Mouse (Mus musculus): ENCODE measurements around the gene Tmem89.

The Tmem89 gene

DNA sequence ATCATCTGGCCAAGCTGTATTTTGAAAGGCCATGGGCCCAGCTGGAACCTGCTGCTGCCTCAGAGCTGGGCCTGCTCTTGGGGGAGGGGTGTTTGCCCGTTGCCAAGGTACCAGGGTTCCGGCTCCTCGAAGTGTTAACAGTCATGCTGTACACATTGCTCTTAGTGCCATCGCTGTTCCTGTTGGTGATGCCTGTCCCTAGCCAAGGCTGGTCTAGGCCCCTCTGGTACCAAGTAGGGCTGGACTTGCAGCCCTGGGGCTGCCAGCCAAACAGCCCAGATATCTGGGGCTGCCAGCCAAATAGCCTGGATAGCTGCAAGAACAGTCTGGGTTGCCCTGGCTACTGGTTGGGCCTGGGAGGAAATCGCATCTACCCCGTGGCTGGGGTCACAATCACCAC, at the start of gene Tmem89:
Tmem89 (plus strand) TSS at position 129 of the 400 bp plus-strand sequence.
- in situ Hi-C loops (cut with MboI), result no loop called here

DNA sequence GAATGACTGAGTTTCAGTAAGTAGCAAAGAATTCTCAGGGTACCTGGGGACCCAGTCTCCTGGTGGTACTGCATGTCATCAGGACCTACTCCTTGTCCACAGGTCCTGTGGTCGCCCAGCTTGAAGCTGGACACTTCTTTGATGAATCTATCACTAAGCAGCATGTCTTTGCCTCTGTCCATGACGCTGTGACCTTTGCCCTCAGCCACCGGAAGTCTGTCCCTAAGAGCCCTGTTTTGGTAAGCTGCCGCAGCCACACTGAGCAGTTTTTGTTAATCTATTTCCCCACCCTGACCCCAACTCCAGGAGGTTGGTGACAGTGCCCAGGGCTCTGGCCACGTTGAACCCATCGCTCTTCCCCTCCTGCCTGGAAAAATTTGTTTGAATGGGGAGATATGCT, 2.1 kb upstream of the Tmem89 start:
- in situ Hi-C loops (cut with MboI), result no loop called here

DNA sequence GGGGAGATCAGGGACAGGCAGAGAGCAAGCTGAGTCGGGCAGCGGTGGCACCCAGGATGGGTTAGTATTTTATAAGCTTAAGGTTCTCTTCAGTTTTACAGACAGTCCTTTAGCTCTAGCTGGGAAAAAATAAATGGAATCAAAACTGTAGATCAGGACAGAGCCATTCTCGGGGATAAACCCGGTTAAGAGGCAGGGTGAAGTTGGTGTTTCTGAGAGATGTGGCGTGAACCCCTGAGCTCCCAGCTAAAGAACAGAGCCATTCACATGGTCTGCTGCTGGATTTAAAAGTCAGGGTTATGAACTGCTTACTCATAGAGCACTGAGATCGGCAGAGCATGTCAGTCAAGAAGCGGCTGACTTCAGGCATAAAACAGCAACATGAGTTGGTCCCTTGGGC, 1.3 kb upstream of the Tmem89 start:
- in situ Hi-C loops (cut with MboI), result no loop called here

DNA sequence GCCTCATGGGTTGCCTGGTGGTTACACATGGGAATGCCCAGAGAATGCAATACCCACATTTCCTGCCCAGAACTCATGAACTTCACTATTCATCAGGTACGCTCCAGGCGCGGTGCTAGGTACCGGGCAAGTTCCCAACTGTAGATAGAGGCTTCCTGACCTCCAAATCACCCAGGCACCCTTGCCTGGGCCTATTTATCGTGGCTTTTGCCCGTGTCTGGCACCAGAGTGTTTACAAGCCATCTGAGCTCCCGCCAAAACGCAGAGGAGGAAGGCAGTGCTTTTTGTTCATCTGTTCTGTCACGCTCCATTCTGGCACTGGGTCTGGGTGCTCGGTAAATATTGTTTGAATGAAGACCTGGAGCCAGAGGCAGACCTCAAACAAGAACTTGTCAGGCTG, 798 bp upstream of the Tmem89 start:
- in situ Hi-C loops (cut with MboI), result no loop called here

DNA sequence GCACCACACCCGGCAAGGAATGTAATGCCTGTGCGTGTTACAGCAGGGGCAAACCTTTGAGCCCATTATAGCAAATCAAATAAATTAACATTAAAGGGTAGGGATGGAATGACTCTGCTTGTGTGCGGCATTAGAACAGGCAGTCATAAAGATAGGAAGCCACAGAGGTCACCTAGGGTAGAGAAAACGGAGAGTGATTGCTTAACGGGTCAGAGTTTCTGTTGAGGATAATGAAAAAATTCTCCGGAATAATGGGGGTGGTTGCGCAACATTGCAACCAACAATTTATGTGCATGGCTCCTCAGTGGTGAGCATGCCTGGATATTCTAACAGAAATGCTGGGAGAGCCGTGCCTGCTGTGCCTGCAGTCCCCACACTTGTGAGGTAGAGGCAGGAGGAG, 11.5 kb downstream of the Tmem89 start:
- in situ Hi-C loops (cut with MboI), result no loop called here

DNA sequence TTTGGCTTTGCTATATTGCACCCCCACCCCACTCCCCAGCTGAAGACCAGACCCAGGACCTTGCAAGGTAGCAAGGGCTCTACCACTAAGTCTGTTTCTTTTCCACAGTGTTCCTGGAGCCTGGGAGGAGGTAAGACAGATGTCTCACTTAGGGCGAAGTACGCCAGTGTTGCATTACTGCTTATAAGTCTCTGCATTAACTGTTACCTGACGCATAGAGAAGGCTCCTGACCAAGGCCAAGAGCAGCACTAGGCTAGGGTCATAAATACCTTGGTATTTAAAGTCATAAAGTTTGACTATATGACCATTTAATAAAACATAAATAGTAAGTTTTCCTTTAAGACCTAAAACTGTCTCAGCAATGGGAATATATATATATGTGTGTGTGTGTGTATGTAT, 14.0 kb downstream of the Tmem89 start:
- in situ Hi-C loops (cut with MboI), result no loop called here

DNA sequence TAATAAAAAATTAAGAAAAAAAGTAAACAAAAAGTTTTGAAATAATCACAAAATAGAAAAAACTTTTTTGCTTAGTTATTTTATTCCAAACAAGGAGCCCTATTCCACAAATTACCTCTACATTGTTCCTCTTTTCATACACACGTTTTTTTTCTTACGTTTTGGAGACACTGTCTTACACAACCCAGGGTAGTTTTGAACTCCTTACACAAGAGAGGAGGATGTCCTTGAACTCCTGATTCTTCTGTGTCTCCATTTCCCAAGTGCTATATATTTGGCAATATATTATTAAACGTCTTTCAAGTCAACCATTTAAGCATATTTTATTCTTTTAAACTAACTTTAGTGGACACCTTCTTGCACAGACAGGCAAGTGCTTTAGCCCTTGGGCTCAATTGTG, 21.6 kb downstream of the Tmem89 start:
- in situ Hi-C loops (cut with MboI), result no loop called here

DNA sequence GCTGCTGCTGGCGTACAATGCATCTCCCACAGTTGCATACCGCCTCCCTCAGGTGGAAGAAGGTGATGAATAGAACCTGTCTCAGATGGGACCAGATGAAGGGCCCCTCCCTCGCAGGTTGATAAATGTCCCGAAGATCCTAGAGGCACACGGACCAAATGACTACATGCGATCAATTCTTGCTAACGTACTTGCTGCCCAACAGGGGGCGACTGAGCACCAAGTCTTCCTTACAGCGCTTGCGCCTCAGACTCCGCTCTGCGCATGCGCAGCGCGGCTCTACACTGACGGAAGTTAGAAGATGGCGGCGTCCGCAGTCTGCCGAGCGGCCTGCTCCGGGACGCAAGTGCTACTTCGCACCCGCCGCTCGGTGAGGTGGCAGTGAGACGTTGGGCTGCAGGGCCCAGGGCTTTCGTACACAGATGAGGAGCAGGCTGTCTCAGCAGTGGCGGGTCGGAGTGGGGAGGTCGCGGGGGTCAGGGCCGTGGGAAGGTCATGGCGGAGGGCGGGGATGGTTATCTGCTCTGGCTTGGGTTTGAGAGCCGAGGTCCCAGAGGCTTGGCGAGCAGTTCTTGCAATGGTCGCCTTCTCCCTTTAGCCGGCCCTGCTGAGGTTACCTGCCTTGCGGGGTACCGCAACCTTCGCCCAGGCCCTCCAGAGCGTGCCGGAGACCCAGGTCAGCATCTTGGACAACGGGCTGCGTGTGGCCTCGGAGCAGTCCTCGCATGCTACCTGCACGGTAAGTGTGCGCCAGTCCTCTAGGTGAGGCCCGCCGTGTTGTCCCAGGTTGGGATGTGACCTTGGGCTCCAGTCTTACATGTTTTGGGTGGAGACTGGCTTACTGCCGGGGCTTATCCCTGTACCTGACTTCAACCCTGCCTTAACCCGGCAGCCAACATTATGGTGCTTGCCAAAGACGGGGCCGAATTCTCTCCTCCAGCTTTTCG, 22.3 kb downstream of the Tmem89 start, which contains the start of gene Uqcrc1:
Uqcrc1 (plus strand) TSS at position 216 of the 947 bp plus-strand sequence.
- in situ Hi-C loops (cut with MboI), result no loop called here

DNA sequence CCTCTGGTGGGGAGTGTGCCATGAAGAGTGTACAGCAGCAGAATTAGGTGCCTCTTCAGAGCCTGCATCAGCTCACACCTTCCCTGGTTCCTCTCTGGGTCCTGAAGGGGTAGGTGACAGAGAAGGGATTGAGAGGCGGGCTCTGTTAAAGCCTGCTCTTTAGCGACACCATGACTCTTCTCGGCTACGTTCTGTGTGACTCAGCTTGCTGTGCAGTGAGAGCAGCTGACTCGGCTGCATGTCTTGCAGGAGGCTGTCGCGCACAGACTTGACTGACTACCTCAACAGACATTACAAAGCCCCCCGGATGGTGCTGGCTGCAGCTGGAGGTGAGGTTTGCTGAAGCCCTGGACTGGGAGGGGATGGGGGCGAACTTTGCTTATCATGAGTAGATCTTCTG, 30.7 kb downstream of the Tmem89 start:
- in situ Hi-C loops (cut with MboI), result no loop called here

DNA sequence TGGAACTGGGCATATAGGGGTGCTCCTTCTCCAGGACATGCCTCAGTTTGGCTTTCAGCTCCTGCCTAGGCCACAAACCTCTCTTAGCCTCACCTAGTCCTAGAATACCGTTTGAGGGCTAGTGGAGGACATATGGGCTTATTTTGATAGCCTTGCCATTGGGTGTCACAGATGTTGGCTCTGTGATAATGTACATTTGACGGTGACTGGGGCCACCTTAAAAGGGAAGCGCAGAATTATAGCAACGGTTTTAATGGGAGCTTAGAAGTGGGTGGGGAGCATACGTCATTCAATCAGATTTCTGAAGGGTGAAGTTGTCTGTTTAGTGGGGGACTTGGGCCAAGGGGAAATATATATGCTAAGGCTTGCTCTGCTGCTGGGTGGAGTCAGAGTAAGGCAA, 31.2 kb downstream of the Tmem89 start:
- in situ Hi-C loops (cut with MboI), result no loop called here

DNA sequence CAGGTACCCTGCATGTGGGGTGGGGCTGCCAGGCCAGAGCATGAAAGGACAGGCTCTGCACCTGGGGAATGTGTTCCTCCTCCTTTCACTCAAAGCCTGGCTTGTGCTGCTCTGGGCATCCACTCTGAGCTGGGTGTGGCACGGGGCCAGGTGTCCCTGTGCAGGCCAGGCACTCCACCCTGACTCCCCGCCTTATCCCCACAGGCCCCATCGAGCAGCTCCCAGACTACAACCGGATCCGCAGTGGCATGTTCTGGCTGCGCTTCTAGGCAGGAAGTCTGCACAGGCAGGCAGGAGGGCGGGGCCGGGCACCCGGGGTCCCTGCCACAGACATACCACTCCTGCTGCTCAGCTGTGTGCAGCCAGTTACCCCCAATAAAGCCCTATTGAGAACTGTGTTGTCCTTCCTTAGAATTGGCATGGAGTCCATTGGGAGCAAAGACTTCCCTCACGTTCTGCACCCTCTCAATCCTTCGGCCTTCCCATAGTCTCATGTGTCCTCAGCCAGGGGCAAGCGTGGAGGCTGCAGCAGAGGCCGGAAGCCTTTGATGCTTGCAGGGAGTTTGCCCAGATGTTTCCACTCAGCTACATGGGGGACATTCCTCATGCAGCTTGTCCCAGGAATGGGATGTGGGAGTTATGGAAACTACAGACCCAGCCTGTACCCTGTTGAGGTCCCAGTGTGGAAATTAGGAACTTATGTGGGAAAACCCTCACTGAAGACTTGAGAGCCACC, 35.0 kb downstream of the Tmem89 start:
- in situ Hi-C loops (cut with MboI), result no loop called here

DNA sequence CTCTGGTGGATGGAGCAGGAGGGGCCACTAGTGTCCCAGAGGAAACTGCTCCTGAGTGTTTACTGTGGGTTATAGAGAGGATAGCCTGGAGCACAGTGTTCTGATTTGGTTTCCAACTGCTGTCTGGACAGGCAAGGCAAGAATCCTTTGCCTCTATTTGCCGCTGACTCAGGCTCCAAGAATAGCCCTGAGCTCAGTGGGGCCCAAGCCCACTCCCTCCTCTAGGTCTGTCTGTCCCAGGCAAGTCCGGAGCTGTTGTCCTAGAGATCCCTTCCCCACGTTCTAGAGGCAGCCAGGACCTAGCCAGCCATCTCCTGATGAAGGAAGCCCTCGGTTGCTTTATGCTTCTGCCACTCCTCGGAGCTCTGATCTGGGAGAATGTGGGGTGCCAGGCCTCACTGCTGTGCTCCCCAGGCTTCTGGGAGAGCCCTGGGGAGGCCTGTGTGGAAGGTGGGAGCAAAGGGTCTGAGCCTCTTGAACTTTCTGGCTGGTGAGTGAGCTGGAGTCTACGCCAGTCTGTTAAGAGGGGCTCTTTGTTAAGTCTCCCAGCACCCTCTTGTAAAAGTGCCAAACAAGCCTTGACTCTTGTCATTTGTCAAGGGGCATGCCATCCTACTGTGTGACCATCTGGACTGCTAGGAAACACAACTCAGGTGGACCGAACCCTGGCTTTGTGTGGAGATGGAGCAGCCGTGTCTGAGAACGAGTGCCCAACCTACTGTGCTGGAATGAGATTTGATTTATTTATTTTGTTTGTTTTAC, 35.7 kb downstream of the Tmem89 start:
- in situ Hi-C loops (cut with MboI), result no loop called here

DNA sequence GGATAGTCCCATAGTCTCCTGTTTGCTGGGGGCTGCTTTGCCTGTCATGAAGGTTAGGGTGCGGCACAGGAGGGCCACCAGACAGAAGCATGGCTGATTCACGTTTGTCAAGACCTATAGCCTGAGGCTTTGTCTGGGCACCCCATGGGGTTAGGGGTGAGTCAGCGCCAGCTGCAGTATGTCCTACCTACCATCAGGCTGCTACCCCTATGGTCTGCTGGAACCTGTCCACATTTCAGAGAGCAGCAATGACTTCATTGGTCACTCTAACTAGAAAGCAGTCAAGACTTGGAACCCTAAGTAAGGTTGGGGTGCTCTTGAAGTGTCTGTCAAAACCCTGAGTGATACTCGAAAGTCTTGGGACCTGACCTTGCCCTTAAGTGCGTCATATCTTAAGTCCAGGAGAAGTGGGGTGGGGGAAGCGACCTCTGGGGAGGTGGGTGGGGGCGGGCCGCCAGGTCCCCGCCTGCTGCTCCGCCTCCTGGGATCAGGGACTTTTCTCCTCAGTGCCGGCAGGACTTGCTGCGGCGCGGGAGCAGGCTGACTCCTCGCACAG, 38.7 kb downstream of the Tmem89 start, which contains the start of gene Col7a1:
Col7a1 (plus strand) TSS at position 506 of the 556 bp plus-strand sequence.
- in situ Hi-C loops (cut with MboI), result no loop called here

DNA sequence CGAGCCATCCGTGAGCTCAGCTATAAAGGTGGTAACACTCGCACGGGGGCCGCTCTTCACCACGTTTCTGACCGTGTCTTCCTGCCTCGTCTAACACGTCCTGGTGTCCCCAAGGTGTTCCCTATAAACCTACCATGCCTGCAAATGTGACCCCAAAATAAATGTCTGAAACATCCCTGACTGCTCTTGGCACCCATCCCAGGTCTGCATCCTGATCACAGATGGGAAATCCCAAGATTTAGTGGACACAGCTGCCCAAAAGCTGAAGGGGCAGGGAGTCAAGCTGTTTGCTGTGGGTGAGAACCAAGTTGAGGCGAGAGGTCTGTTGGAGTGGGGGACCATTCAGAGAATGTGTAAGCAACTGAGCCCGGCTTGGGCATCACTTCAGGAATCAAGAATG, 40.8 kb downstream of the Tmem89 start:
- in situ Hi-C loops (cut with MboI), result no loop called here

DNA sequence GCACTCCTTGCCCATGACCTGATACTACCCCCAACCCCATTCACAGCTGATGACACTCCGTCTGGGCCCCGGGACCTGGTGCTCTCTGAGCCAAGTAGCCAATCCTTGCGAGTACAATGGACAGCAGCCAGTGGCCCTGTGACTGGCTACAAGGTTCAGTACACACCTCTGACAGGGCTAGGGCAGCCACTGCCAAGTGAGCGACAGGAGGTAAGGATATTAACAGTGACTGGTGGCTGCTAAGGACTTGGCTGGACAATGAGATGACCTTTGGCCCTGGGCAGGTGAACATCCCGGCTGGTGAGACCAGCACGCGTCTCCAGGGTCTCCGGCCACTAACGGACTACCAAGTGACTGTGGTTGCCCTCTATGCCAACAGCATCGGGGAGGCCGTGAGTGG, 41.4 kb downstream of the Tmem89 start:
- in situ Hi-C loops (cut with MboI), result no loop called here

DNA sequence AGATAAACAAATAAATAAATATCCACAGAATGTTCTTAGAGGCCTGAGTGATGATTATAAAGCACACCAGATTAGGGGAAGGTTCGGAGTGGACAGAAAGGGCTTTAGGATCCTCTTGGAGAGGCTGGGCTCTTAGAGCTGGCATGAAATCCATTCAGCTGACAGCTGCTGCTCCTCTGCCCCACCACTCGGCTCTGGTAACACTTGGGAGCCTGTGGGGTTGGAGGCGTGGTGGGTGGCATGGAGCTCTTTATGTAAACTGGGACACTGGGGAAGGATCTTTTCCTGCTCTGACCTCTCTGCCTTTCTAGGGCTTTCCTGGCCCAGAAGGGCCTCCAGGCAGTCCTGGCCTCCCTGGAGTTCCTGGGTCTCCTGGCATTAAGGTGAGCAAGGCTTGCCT, 49.2 kb downstream of the Tmem89 start:
- in situ Hi-C loops (cut with MboI), result no loop called here

DNA sequence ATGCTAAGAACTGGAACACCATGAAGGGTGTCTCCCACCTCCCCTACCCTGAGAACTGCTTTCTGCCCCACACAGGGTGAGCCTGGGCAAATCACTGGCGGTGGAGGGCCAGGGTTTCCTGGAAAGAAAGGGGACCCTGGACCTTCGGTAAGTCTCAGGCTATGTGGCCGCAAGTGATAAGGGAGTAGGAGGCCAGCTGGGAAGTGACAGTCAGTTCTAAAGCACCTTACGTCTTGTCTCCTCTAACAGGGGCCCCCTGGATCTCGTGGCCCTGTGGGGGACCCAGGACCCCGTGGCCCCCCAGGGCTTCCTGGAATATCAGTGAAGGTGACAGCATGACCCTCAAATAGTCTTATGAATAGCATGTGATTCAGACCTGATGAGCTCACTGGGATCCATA, 49.9 kb downstream of the Tmem89 start:
- in situ Hi-C loops (cut with MboI), result no loop called here

Measured in mature B cell (primary cell).